Mouse (Mus musculus) embryonic facial prominence, embryonic 10.5 days (tissue): ENCODE measurements around the gene Fopnl. TPM values are rescaled to one million over a fixed set of nuclear protein-coding genes. Genes with fewer than 3 reads are reported as not detected.

Experiments used
- DNase-seq: peaks from one replicate; pipeline ENCODE4 v3.0.0-alpha.2; 2017; ENCODE audit warnings: low spot score
- H3K27ac ChIP-seq: fragments of 300-500 bp; sonication (generic); replicated peaks from 2 replicates; pipeline ENCODE4 v1.5.1; 2016; ENCODE audit warnings: mild to moderate bottlenecking
- H3K27me3 ChIP-seq: fragments of 300-500 bp; sonication (generic); replicated peaks from 2 replicates; pipeline ENCODE4 v1.6.1; 2016; ENCODE audit warnings: low read depth, mild to moderate bottlenecking; ENCODE audit not compliant: poor library complexity, severe bottlenecking
- H3K36me3 ChIP-seq: fragments of 300-500 bp; sonication (generic); replicated peaks from 2 replicates; pipeline ENCODE4 v1.6.1; 2016; ENCODE audit warnings: mild to moderate bottlenecking, moderate library complexity
- H3K4me1 ChIP-seq: fragments of 300-500 bp; sonication (generic); 2 replicates; pipeline ENCODE4 v1.6.1; 2016
- H3K4me3 ChIP-seq: fragments of 300-500 bp; sonication (generic); 2 replicates; pipeline ENCODE4 v1.5.1; 2016; ENCODE audit warnings: mild to moderate bottlenecking, moderate library complexity
- H3K9me3 ChIP-seq: fragments of 300-500 bp; sonication (generic); 2 replicates; pipeline ENCODE4 v1.6.1; 2016; ENCODE audit warnings: mild to moderate bottlenecking
- WGBS: fragments of 180-500 bp; shearing (Covaris S2); methylation state at CpG from one replicate; pipeline ENCODE4 v1.1.7; 2016; 5-methylcytosine and 5-hydroxymethylcytosine counted together
- polyA plus RNA-seq: library from polyadenylated mRNA; unstranded; fragments of >200 nt; fragmentation: Nextera tagmentation; extraction: Ambion mirVana; gene quantifications from 2 replicates; pipeline ENCODE4 v1.2.1, GENCODE M21; 2016

The Fopnl gene
- polyA plus RNA-seq, 1 experiment from 2014 or later = 151 TPM

- no peaks in the 10 kb centered on the region for H3K36me3 ChIP-seq
- no peaks in the 10 kb centered on the region for H3K4me1 ChIP-seq
- no peak for DNase-seq
- H3K4me3 ChIP-seq = no peak overlapping the region
- no peak overlapping the region for H3K27ac ChIP-seq
- no peaks in the 10 kb centered on the region for H3K27me3 ChIP-seq
- no peaks in the 10 kb centered on the region for H3K9me3 ChIP-seq
- 85% methylated on average over 1 of the region's 1 CpGs for WGBS
Measured at GRCm38 (mm10) chr16:14262410-14262809, 54.8 kb downstream of the Fopnl start.

DNA sequence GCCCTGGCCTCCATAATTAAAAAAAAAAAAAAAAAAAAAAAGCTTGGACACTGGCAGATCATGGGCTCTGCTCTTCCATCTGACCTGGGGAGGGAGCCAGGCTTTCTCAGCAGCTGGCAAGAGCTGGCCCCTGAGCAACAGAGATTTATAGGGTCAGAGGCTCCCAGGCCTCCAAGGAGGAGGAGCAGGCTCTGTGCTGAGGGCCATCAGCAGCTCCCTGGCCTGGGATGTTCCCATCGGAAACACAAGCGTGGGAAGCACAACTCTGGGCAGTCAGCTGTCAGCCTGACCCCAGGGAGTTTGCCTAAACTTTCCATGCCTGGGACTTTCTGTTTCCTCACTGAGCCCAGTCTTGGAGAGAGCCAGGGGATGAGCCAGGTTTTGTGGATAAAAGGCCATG, 58.3 kb downstream of the Fopnl start:
- no peaks in the 10 kb centered on the region for H3K4me1 ChIP-seq
- no peak for DNase-seq
- H3K9me3 ChIP-seq = no peaks in the 10 kb centered on the region
- no peak overlapping the region for H3K27ac ChIP-seq
- WGBS = 56% methylated on average over 2 of the region's 2 CpGs
- H3K36me3 ChIP-seq = no peaks in the 10 kb centered on the region
- H3K27me3 ChIP-seq = no peaks in the 10 kb centered on the region
- H3K4me3 ChIP-seq = no peak overlapping the region

- Histone ChIP-seq H3K9me3 (no peaks in the 10 kb centered on the region), H3K4me1 (no peaks in the 10 kb centered on the region), H3K36me3 (no peaks in the 10 kb centered on the region), H3K4me3 (no peak overlapping the region), H3K27ac (no peak overlapping the region), H3K27me3 (no peaks in the 10 kb centered on the region)
- no peak for DNase-seq
- WGBS = 85% methylated on average over 3 of the region's 3 CpGs
Measured at GRCm38 (mm10) chr16:14253586-14253985, 63.6 kb downstream of the Fopnl start.

DNA sequence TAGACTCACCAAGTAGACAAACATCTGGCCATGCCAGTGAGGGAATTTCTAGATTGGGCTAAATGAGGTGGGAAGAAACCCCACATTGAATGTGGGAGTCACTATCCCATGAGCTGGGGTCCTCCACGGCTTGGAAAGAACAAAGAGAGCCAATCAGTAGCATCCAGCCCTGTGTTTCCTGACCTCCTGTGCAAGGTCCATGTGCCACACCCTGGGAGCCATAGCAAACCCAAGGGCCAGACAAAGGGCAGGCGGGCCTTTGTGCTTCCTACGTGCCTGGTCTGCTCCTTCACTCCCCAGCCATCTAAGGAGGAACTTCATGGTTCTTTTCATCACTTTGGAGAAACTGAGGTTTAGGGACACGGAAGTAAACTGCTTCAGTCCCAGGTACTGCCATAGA, 64.3 kb downstream of the Fopnl start:
- no peaks in the 10 kb centered on the region for H3K36me3 ChIP-seq
- WGBS = 84% methylated on average over 4 of the region's 4 CpGs
- H3K27me3 ChIP-seq = no peaks in the 10 kb centered on the region
- H3K9me3 ChIP-seq = no peaks in the 10 kb centered on the region
- no peak overlapping the region for H3K27ac ChIP-seq
- no peak overlapping the region for H3K4me3 ChIP-seq
- H3K4me1 ChIP-seq = no peaks in the 10 kb centered on the region
- no peak for DNase-seq

DNA sequence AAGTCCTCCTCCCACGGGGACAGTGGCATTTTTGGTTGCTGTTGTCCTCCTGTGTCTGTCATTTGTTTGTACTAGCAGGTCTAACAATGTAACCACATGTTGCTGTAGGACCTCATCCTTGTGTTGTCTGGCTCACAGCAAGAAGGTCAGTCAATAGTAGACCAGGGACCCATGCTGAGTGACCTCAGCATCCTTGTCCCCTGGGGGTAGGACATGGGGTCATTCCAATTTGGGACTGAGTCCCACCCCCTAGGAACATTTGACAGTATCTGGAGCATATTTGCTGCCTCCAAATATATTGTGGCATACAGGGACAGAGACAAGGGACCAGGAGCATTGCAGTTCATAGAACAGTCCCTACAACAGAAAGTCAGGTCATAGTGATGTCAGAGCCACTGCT, 67.3 kb downstream of the Fopnl start:
- no peak overlapping the region for H3K4me3 ChIP-seq
- no peaks in the 10 kb centered on the region for H3K36me3 ChIP-seq
- 71% methylated on average over 1 of the region's 1 CpGs for WGBS
- H3K9me3 ChIP-seq = no peaks in the 10 kb centered on the region
- no peak for DNase-seq
- H3K4me1 ChIP-seq = no peaks in the 10 kb centered on the region
- H3K27ac ChIP-seq = no peak overlapping the region
- H3K27me3 ChIP-seq = no peaks in the 10 kb centered on the region

Other genes starting within 250 kb of the Fopnl start
- gene Nde1, start 154.1 kb downstream of the Fopnl start, polyA plus RNA-seq = 182 and 197 TPM in 2 replicates
- gene Marf1, start 154.1 kb downstream of the Fopnl start, polyA plus RNA-seq = 17.1 and 17.3 TPM in 2 replicates
- 0.08 and 0.17 TPM in 2 replicates for gene Myh11, start 26.0 kb downstream of the Fopnl start, polyA plus RNA-seq
- gene Abcc1, start 44.2 kb upstream of the Fopnl start, polyA plus RNA-seq = 11.5 and 12.1 TPM in 2 replicates
- gene A630010A05Rik, start 244.9 kb upstream of the Fopnl start, polyA plus RNA-seq = not detected in 2 replicates